Mouse (Mus musculus): ENCODE measurements at regions not wholly inside any gene's neighbourhood (a gene's known extent, or its start where the extent isn't known, plus 50 kb on each side); places are given as distances from the start of the nearest gene placed in this dataset.

GRCm38 (mm10) chr3:144324974-144325373, 120.0 kb upstream of the Lmo4 start:
- no peak for DNase-seq (ENCODE audit: low read depth)

- DNase-seq (ENCODE audit: low read depth): no peak
These were observed 118.5 kb upstream of the Lmo4 start for GRCm38 (mm10) chr3:144323524-144323923.

- DNase-seq (ENCODE audit: low read depth): no peak
These were observed 114.6 kb upstream of the Lmo4 start for GRCm38 (mm10) chr3:144319468-144320205.

GRCm38 (mm10) chr3:144318761-144319467, 113.9 kb upstream of the Lmo4 start:
- no peak for DNase-seq (ENCODE audit: low read depth)

GRCm38 (mm10) chr3:144310748-144311147, 105.7 kb upstream of the Lmo4 start:
- no peak for DNase-seq (ENCODE audit: low read depth)

GRCm38 (mm10) chr3:144308616-144309015, 103.6 kb upstream of the Lmo4 start:
- no peak for DNase-seq (ENCODE audit: low read depth)

GRCm38 (mm10) chr3:144307557-144307956, 102.5 kb upstream of the Lmo4 start:
- DNase-seq (ENCODE audit: low read depth): no peak

GRCm38 (mm10) chr3:144305456-144305855, 100.4 kb upstream of the Lmo4 start:
- DNase-seq (ENCODE audit: low read depth): no peak

- no peak for DNase-seq (ENCODE audit: low read depth)
These were observed 99.9 kb upstream of the Lmo4 start for GRCm38 (mm10) chr3:144304924-144305323.

GRCm38 (mm10) chr3:144302626-144303025, 97.6 kb upstream of the Lmo4 start:
- DNase-seq (ENCODE audit: low read depth): no peak

GRCm38 (mm10) chr3:144301068-144301467, 96.0 kb upstream of the Lmo4 start:
- no peak for DNase-seq (ENCODE audit: low read depth)

- no peak for DNase-seq (ENCODE audit: low read depth)
These were observed 94.2 kb upstream of the Lmo4 start for GRCm38 (mm10) chr3:144299239-144299638.

GRCm38 (mm10) chr3:144289489-144289888, 84.5 kb upstream of the Lmo4 start:
- DNase-seq (ENCODE audit: low read depth): no peak

- no peak for DNase-seq (ENCODE audit: low read depth)
These were observed 81.1 kb upstream of the Lmo4 start for GRCm38 (mm10) chr3:144286100-144286499.

GRCm38 (mm10) chr3:144284326-144284725, 79.3 kb upstream of the Lmo4 start:
- DNase-seq (ENCODE audit: low read depth): no peak

GRCm38 (mm10) chr3:144273115-144273514, 68.1 kb upstream of the Lmo4 start:
- DNase-seq (ENCODE audit: low read depth): no peak

GRCm38 (mm10) chr3:144270206-144270605, 65.2 kb upstream of the Lmo4 start:
- no peak for DNase-seq (ENCODE audit: low read depth)

- no peak for DNase-seq (ENCODE audit: low read depth)
These were observed 59.5 kb upstream of the Lmo4 start for GRCm38 (mm10) chr3:144264554-144264953.

- DNase-seq (ENCODE audit: low read depth): no peak
These were observed 55.9 kb upstream of the Lmo4 start for GRCm38 (mm10) chr3:144260886-144261285.

GRCm38 (mm10) chr3:144257714-144258517, 52.9 kb upstream of the Lmo4 start:
- DNase-seq (ENCODE audit: low read depth): no peak

GRCm38 (mm10) chr3:144257196-144257595, 52.2 kb upstream of the Lmo4 start:
- DNase-seq (ENCODE audit: low read depth): no peak

Data from 416B (cell line).